Mouse (Mus musculus): ENCODE measurements around the gene Zdhhc1. TPM values are rescaled to one million over a fixed set of nuclear protein-coding genes. Genes with fewer than 3 reads are reported as not detected.

Zdhhc1 gene
- total and polyA plus RNA-seq, 3 experiments = 4.9 to 11.5 TPM; not detected in 1

DNA sequence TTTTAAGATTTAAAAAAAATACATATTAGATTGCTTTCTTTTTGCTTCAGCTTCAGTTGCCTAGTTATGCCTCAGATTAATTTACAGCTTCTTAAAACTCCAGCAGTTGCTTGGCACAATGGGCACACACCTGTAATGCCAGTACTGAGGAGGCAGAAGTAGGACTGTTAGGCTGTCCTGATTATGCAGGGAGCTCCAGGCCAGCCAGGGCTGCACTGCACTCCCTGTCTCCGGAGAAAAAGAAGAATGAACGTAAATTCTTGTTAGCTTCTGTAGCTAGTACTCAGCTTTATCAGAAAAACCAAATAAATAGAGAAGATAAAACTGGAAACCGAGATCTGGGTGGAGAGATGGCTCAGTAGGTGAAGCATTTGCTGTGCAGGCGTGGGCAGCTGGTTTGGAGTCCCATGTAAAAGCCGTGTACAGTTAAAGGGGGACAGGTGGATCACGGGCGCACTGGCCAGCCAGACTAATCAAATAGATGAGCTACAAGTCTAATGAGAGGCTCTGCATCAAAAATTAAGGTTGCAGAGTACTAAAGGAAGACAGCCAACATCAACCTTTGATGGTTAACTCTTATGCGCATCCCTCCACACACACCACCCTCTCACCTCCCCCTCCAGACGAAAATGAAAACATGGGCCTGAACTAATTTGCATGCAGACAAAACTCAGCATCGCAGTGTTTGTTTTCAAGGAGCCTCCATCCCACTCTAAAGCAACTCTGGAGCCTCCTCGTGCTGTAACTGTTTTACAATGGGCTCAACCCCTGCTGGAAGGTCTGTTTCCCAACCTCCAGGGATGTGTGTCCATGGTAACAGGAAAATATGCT is 51.2 kb downstream of the Zdhhc1 start:
- H3K79me2 ChIP-seq (ENCODE audit: control insufficient read depth, insufficient read depth, low read length, poor library complexity) = no peaks in the 10 kb centered on the region
- H3K9me3 ChIP-seq (replicated peaks; ENCODE audit: insufficient read depth, low read length) = no peaks in the 10 kb centered on the region
- no peak overlapping the region for H3K4me3 ChIP-seq (ENCODE audit: control insufficient read depth in 1 of 2, insufficient read depth in 1 of 2, low read depth in 2 of 2, low read length in 2 of 2)
- H3K27me3 ChIP-seq (ENCODE audit: control insufficient read depth in 1 of 2, insufficient read depth in 2 of 2, low read length in 2 of 2) = peaks cover 15 to 18% of the 10 kb centered on the region in 2 experiments
- no peak for TF ChIP-seq TCF12 (IDR thresholded peaks at IDR 0.05; ENCODE audit: low read depth, low read length)
- no peak for TF ChIP-seq GATA1 (IDR thresholded peaks at IDR 0.05; ENCODE audit: low read depth, low read length)
- no peak for TF ChIP-seq JUND (IDR thresholded peaks at IDR 0.05; ENCODE audit: low read depth, low read length)
- TF ChIP-seq CHD1 (IDR thresholded peaks at IDR 0.05; ENCODE audit: low read depth, low read length) = no peak
- TF ChIP-seq MEF2A (IDR thresholded peaks at IDR 0.05; ENCODE audit: extremely low read depth, insufficient replicate concordance, low read depth, low read length, poor library complexity, severe bottlenecking) = no peak
- TF ChIP-seq POLR2AphosphoS2 (IDR thresholded peaks at IDR 0.05; ENCODE audit: low read length) = no peak
- no peak for TF ChIP-seq POLR2A (IDR thresholded peaks at IDR 0.05; ENCODE audit: control insufficient read depth in 1 of 2, insufficient read depth in 1 of 2, low read depth in 1 of 2, low read length in 2 of 2, poor library complexity in 1 of 2)
- TF ChIP-seq TAL1 (IDR thresholded peaks at IDR 0.05; ENCODE audit: low read length) = no peak
- no peak for TF ChIP-seq POLR2AphosphoS5 (IDR thresholded peaks at IDR 0.05; ENCODE audit: borderline replicate concordance, low read depth, low read length)
- TF ChIP-seq SMC3 (IDR thresholded peaks at IDR 0.05; ENCODE audit: low read depth, low read length) = no peak
- no peak for TF ChIP-seq ZC3H11A (IDR thresholded peaks at IDR 0.05; ENCODE audit: low read depth, low read length)
- no peak overlapping the region for H3K9ac ChIP-seq (ENCODE audit: control insufficient read depth, low read depth, low read length, poor library complexity, severe bottlenecking)
- 0 out of 4 replicates have a peak, but pooled peaks cover 0 to 7% of the 10 kb centered on the region in 2 experiments for H3K4me1 ChIP-seq (ENCODE audit: control insufficient read depth in 1 of 2, insufficient read depth in 2 of 2, low read length in 2 of 2)
- no peak overlapping the region for H3K27ac ChIP-seq (ENCODE audit: control insufficient read depth, low read depth, low read length)
- DNase-seq (ENCODE audit: low read depth, low spot score) = no peak
- peaks cover 0 to 6% of the 10 kb centered on the region in 2 experiments; a peak in 2 of 4 replicates for H3K36me3 ChIP-seq (ENCODE audit: control insufficient read depth in 1 of 2, insufficient read depth in 2 of 2, low read length in 2 of 2)

DNA sequence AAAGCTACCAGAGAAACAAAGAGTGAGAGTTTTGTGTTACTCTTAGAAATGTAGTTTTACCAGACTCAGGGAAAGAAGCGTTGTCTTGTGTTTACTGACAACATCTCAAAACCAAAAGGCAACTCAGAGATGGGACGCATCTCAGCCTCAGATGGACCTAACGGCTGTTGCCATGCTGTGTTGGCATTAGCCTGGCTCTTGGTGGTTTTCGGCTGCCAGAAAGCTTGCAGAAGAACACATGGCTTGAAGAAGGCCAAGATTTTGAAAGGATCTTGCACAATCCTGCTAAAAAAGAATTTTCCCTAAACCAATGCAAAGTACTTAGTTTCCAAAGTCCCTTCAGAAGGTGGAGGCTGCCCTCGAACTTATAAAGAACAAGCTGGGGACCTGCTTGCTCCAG is 54.0 kb downstream of the Zdhhc1 start:
- no peak for DNase-seq (ENCODE audit: low read depth, low spot score)
- Histone ChIP-seq H3K9me3 (replicated peaks; ENCODE audit: insufficient read depth, low read length) (no peaks in the 10 kb centered on the region), H3K79me2 (ENCODE audit: control insufficient read depth, insufficient read depth, low read length, poor library complexity) (no peaks in the 10 kb centered on the region), H3K36me3 (ENCODE audit: control insufficient read depth in 1 of 2, insufficient read depth in 2 of 2, low read length in 2 of 2) (no peaks in the 10 kb centered on the region), H3K27me3 (ENCODE audit: control insufficient read depth in 1 of 2, insufficient read depth in 2 of 2, low read length in 2 of 2) (peaks cover 12 to 17% of the 10 kb centered on the region in 2 experiments), H3K9ac (ENCODE audit: control insufficient read depth, low read depth, low read length, poor library complexity, severe bottlenecking) (no peak overlapping the region), H3K4me3 (ENCODE audit: control insufficient read depth in 1 of 2, insufficient read depth in 1 of 2, low read depth in 2 of 2, low read length in 2 of 2) (no peak overlapping the region), H3K27ac (ENCODE audit: control insufficient read depth, low read depth, low read length) (no peak overlapping the region), H3K4me1 (ENCODE audit: control insufficient read depth in 1 of 2, insufficient read depth in 2 of 2, low read length in 2 of 2) (no peaks in the 10 kb centered on the region)
- no peak for TF ChIP-seq ZMIZ1 (IDR thresholded peaks at IDR 0.05; ENCODE audit: low read depth, low read length)
- TF ChIP-seq CHD2 (IDR thresholded peaks at IDR 0.05; ENCODE audit: low read length) = no peak
- no peak for TF ChIP-seq JUND (IDR thresholded peaks at IDR 0.05; ENCODE audit: low read depth, low read length)
- TF ChIP-seq NELFE (IDR thresholded peaks at IDR 0.05; ENCODE audit: low read depth, low read length) = no peak
- no peak for TF ChIP-seq ELF1 (IDR thresholded peaks at IDR 0.05; ENCODE audit: low read depth, low read length)
- no peak for TF ChIP-seq EP300 (IDR thresholded peaks at IDR 0.05; ENCODE audit: low read depth in 1 of 2, low read length in 2 of 2)
- no peak for TF ChIP-seq BHLHE40 (IDR thresholded peaks at IDR 0.05; ENCODE audit: borderline replicate concordance, low read depth, low read length)
- TF ChIP-seq GATA1 (IDR thresholded peaks at IDR 0.05; ENCODE audit: low read depth, low read length) = no peak
- TF ChIP-seq NRF1 (IDR thresholded peaks at IDR 0.05; ENCODE audit: insufficient read depth, low read depth, low read length, poor library complexity, severe bottlenecking) = no peak
- no peak for TF ChIP-seq POLR2AphosphoS5 (IDR thresholded peaks at IDR 0.05; ENCODE audit: borderline replicate concordance, low read depth, low read length)
- no peak for TF ChIP-seq ZKSCAN1 (IDR thresholded peaks at IDR 0.05; ENCODE audit: low read depth, low read length)
- no peak for TF ChIP-seq UBTF (IDR thresholded peaks at IDR 0.05; ENCODE audit: borderline replicate concordance, insufficient read depth, low read depth, low read length)
- TF ChIP-seq MYC (IDR thresholded peaks at IDR 0.05; ENCODE audit: low read depth, low read length) = no peak
- no peak for TF ChIP-seq POLR2A (IDR thresholded peaks at IDR 0.05; ENCODE audit: control insufficient read depth in 1 of 2, insufficient read depth in 1 of 2, low read depth in 1 of 2, low read length in 2 of 2, poor library complexity in 1 of 2)
- no peak for TF ChIP-seq MYB (IDR thresholded peaks at IDR 0.05; ENCODE audit: low read depth, low read length)
- no peak for TF ChIP-seq GABPA (IDR thresholded peaks at IDR 0.05; ENCODE audit: low read depth, low read length)

All from MEL (cell line).